Mouse (Mus musculus): ENCODE data around the gene C3.

DNA sequence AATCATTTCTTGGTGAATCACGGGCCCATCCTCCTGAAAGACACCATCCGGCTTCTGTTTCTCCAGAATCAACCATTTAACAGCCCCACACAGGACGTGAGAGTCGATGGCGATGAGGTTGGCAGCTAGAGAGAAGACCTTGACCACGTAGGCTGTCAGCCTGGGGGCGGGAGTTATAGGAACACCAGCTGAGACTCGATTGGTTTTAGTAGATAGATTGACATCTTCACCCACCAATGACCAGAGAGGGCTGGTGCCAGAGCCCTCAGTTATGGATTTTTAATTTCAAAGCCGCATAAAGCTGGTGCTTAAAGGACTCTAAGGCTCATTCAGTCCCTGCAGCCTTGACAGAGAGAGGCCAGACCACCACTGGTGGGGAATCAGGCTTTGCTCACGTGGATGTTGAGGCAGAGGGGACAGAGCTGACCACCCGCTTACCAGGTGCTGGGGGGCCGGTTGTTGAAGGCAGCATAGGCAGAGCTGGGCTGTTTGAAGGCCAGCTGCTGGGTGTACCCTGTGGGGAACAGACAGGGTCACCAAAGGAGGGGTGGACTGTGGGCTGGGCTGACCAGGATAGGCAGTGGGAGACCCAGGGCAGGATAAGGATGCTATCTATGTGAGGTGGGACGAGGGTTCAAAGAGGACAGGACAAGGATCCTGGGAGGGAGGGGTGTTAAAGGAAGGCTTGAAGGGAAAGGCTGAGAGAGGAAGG, 13.1 kb downstream of the C3 start:
- TF ChIP-seq CTCF (IDR thresholded peaks at IDR 0.05; ENCODE audit: low read depth), result no peak
- no peak for TF ChIP-seq EP300 (optimal IDR thresholded peaks at IDR 0.05)

Data from stomach, postnatal 0 days (tissue).